ENCODE assay signal across 23 mouse cellular contexts in genomic region chr2:150798084-150798483, GRCm38 (mm10).
"Had no signal": no experiment of that assay in that cellular context is flagged by ENCODE, and none has a peak within 500 bp of the region (broad histone marks: within the 10 kb centered on the region; RNA-seq: fewer than 3 reads in every experiment).

No protein-coding gene starts in this region.

- H3K4me3 ChIP-seq: kidney, embryonic 15.5 days; left cerebral cortex, adult 2 months; limb, embryonic 12.5 days; limb, embryonic 15.5 days; midbrain, embryonic 12.5 days; midbrain, embryonic 15.5 days; neural tube, embryonic 12.5 days; neural tube, embryonic 15.5 days had no signal

- DNase-seq: kidney, postnatal 10 days; kidney, postnatal 36 days; layer of hippocampus, postnatal 36 days; liver, postnatal 0 days; lung, embryonic 14.5 days; right cerebral cortex, adult 18-20 months; right cerebral cortex, postnatal 14 days; spleen, adult 18-20 months; thymus, adult 2 months; thymus, postnatal 14 days; thymus, postnatal 4 days had no signal

- H3K9me3 ChIP-seq: kidney, embryonic 15.5 days; limb, embryonic 12.5 days; limb, embryonic 15.5 days; midbrain, embryonic 12.5 days; midbrain, embryonic 15.5 days; neural tube, embryonic 12.5 days; neural tube, embryonic 15.5 days had no signal

- H3K27ac ChIP-seq: kidney, embryonic 15.5 days; left cerebral cortex, adult 2 months; limb, embryonic 12.5 days; limb, embryonic 15.5 days; liver, embryonic 14.5 days; macrophage; midbrain, embryonic 12.5 days; midbrain, embryonic 15.5 days; neural tube, embryonic 12.5 days; neural tube, embryonic 15.5 days had no signal

- H3K4me2 ChIP-seq: kidney, embryonic 15.5 days; limb, embryonic 12.5 days; limb, embryonic 15.5 days; liver, embryonic 11.5 days; lung, embryonic 14.5 days; midbrain, embryonic 12.5 days; midbrain, embryonic 15.5 days; neural tube, embryonic 12.5 days; neural tube, embryonic 15.5 days had no signal

- H3K4me1 ChIP-seq: kidney, embryonic 15.5 days; limb, embryonic 12.5 days; limb, embryonic 15.5 days; midbrain, embryonic 12.5 days; midbrain, embryonic 15.5 days; neural tube, embryonic 12.5 days; neural tube, embryonic 15.5 days had no signal

- ATAC-seq: liver, postnatal 0 days; lung, postnatal 0 days; midbrain, embryonic 15.5 days had no signal

- H3K27me3 ChIP-seq: kidney, embryonic 15.5 days; limb, embryonic 12.5 days; limb, embryonic 15.5 days; midbrain, embryonic 12.5 days; midbrain, embryonic 15.5 days; neural tube, embryonic 12.5 days; neural tube, embryonic 15.5 days had no signal

- H3K9ac ChIP-seq: kidney, embryonic 15.5 days; limb, embryonic 12.5 days; limb, embryonic 15.5 days; liver, embryonic 14.5 days; liver, postnatal 0 days; lung, embryonic 14.5 days; midbrain, embryonic 12.5 days; midbrain, embryonic 15.5 days; neural tube, embryonic 12.5 days; neural tube, embryonic 15.5 days had no signal
